Mouse (Mus musculus): Measurements from ENCODE around the gene Hoxa13.

Hoxa13 gene

DNA sequence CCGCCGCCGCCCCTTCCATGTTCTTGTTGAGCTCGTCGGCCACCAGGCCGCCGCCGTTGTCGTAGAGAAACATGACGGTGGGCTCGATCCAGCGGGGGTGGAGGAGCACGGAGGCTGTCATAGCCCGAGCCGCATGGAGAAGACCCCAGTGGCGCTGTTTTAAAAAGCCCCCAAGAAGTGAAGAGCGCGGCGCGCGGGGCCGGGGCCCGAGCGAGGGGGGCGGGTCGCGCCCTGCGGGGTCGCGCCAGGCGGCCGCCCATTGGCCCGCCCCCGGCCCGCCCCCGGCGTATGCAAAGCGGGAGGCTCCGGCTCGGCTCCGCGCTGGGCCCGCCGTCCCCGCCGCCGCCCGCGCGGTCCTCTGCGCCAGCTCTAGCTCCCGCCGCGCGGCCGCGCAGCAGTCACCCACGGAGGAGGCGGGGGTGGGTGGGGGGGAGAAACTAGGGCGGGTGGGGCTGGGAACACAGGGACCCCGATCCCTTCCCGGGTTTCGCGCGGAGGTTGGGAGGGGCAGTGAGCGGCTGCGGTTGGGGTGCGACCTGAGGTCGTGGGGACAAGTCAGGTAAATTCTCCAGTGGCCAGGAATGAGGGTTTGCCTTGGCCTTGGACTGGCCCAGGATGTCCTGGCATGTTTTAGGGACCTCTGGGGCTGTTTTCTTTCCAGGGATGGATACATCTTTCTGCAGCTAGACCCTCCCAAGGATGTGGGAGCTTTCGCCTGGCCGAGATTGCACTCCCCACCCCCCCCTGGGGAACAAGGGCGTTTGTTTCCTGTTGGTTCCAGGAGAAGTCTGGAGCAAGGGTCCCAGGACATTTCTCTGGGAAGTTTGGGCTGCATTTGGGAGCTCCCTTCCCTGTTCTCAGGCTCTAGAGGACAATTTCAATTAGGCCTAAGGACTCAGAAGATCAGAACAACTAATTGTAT is at the start of gene Hoxa13:
Gene Hoxa13, minus strand, starts transcription at position 227 of the 922 bp plus-strand sequence.
- no peak for DNase-seq

DNA sequence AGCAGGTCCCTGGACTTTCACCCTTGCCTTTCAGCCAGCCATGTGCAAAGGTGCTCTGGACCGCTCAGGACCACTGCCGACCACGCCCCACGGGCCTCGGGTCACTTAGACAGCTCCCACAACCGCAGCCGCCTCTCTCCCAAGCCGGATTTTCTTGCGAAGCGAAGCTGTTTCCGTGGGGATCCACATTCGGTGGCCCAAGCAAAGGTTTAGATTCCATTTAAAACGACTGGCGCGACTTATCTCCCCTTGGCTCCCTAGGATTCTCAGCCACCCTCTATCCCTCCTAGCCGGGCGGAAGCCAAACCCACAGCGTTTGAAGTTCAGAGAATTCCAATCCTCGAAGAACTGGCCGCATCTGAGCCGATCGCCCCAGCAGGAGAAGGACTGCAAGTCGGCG is 49.7 kb upstream of the Hoxa13 start:
- DNase-seq = peak; percentile 79

- DNase-seq = peak; percentile 77
Observed at GRCm38 (mm10) chr6:52309766-52310165, 49.1 kb upstream of the Hoxa13 start.

DNA sequence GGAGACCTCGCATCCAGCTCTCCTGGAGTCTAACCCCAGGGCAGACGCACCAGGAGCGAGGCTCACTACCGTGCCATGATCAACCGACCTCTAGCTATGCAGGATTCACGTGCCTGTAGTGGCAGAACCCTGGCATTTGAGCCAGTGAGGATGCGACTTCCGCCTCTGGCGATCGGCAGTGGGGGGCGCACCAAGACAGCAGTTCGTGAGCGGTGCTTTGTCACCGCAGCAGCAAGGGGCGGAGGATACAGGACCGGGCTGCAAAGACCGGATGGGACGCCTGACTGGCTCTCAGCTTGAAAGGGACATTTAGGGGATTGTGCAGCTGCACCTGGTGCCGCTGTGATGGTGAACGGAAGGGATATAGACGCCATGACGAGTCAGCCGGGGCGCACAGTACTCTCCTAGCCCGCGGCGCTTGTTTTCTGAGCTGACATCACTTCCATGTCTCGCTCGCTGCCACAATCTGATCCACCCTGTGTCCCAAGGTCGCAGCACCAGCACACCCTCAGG is 45.3 kb upstream of the Hoxa13 start:
- peak; percentile 77 for DNase-seq

GRCm38 (mm10) chr6:52303426-52303825 is 42.7 kb upstream of the Hoxa13 start:
- no peak for DNase-seq

DNA sequence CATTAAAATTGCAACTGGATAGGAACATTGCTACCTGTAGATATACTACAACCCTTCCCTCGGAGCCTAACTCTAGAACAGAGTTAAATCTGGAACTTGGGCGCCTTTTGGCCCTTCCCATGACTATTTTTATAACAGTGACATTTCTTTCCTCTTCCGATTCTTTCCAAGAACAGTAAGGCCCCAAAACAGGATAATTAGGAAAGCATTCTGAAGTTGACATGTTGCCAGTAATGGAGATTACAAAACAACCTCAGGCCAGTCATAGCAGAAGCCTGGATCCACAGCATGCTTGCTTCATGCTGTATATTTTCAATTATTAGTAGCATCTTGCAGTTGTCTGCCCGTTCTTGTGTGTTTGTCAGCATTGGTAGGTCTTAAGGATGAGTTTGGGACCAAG is 40.1 kb upstream of the Hoxa13 start:
- DNase-seq = no peak

GRCm38 (mm10) chr6:52298511-52298910 is 37.8 kb upstream of the Hoxa13 start:
- DNase-seq = peak; percentile 83

DNA sequence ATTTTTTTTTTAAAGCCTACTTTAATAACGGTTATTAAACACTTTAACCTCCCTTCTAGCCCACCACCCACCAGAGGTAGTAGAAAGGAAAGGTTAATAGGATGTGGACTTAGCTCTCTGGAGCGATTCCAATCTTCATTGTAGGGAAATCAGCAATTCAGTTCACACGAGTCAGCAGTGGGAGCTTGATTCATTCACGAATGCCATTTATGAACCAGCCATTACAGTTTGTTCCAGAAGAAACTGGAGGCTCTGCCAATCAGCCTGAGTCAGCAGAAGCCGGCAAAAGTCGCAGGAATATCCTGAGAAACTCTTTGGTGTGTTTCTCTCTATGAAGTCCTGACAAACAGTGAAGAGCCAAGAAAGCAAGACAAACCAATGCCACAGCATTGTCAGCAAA is 33.9 kb upstream of the Hoxa13 start:
- DNase-seq = peak; percentile 63

- no peak for DNase-seq
Observed at GRCm38 (mm10) chr6:52292328-52292727, 31.6 kb upstream of the Hoxa13 start.

- DNase-seq = no peak
Observed at GRCm38 (mm10) chr6:52291021-52291860, 30.6 kb upstream of the Hoxa13 start.

GRCm38 (mm10) chr6:52290186-52290585 is 29.5 kb upstream of the Hoxa13 start:
- DNase-seq = no peak

GRCm38 (mm10) chr6:52283896-52284295 is 23.2 kb upstream of the Hoxa13 start:
- no peak for DNase-seq

GRCm38 (mm10) chr6:52281084-52281483 is 20.4 kb upstream of the Hoxa13 start:
- no peak for DNase-seq

DNA sequence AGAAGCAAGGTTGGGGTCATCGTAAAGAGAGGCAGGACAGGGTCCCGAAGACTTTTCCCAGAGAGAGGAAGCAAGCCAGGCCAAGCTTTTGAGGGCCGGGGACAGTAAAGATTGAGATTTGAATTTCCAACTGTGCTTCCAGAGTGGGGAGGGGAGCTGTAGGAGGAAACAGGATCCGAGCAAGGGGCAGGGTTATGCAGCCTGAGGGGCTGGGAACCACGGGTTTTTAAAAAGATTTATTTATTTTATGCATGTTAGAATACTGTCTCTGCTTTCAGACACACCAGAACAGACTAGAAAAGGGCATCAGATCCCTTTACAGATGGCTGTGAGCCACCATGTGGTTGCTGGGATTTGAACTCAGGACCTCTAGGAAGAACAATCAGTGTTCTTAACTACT is 16.2 kb upstream of the Hoxa13 start:
- DNase-seq = no peak

DNA sequence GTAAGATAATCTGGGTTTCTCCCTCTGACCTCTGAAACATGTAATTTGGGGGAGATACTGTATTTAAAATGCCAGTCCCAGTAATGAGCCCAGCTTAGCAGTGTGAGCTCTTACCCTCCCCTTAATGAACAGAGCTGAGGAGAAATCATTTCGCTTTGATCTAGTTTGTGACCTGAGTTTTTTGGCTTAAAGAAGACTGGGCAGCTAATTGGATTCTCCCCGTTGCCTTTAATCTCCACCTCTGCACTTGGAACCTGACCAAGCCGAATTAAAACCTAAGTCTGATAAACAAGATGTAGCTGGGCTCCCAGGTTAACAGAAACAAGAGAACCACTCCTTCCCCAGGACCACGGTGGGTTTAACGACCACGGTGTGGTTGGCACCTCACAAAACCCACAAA is 15.7 kb upstream of the Hoxa13 start:
- no peak for DNase-seq

DNA sequence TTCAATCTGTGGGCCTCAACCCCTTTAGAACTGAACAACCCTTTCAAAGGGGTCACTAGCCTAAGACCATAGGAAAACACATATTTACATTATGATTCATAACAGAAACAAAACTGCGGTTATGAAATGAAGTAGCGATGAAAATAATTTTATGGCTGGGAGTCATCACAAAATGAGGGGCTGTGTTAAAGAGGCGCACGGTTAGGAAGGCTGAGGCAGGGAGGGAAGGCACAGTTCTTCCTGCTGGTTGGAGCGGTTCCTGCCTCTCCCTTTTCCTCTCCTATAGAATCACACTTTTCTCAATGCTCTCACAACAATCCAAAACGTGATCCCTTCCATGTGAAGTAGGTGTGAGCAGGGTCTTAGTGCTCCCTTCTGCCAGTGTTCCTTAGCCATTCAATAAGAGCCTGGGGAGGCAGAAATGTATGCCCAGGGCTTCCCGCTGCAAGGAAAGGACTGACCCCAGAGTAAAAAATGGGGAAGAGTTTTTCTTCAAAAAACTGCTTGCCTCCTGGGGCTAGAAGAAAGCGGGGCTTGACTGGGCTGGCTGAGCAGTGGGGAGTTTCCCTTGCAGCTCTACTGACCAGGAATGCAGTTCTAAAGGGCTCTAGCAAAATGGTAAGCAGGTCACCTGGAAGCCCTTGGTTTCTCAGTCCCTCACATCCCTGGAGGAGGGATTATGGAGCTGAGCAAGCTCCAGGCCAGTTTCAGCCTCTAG is 15.0 kb upstream of the Hoxa13 start:
- DNase-seq = no peak

DNA sequence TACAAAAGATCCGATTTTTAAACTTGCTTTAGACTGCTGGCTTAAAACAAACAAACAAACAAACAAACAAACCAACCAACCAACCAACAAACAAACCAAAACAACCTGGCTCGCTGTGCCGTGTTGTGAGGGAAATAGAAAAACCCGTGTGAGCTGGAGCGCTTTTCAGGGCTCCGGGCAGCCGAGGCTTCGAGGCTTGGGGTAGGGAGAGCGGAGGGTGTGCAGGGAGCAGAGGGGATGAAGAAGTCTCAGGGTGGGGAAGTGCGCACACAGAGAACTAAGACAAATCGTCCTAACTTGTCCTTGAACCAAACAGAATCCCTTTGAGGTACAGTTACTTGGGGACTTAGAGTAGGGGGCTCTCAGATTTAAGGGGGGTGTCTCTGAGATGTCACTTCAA is 13.9 kb upstream of the Hoxa13 start:
- DNase-seq = no peak

DNA sequence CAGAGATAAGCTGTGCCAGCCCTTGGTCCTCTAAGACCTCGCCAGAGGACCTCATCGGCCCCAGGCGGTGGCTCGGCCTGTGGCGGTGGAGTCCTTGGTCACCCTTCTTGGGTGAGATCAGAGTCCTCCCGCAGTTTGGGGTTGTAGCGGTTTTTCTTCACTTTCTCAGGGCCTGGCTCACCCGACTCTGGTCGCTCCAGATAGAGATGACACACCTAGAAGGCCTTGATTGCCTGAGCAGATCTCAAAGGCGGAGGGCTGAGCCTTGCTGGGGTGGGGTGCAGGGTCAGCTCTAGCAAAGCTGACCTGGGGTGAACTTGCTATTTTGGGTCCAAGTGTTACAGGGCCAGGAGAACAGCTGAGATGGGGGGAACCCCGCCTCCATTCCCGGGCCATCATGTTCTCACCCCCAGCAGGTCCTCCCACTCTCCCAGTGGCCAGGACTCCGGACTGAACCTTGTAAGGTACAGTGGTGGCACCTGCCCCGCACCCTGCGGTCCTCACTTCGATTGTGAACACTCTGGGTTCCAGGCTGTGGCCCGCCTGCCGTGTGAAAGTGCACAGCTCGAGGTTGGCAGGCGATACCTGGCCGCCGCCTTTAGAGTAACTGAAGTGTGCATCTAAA is 13.1 kb upstream of the Hoxa13 start:
- no peak for DNase-seq

- no peak for DNase-seq
Observed at GRCm38 (mm10) chr6:52272766-52273655, 12.3 kb upstream of the Hoxa13 start.

DNA sequence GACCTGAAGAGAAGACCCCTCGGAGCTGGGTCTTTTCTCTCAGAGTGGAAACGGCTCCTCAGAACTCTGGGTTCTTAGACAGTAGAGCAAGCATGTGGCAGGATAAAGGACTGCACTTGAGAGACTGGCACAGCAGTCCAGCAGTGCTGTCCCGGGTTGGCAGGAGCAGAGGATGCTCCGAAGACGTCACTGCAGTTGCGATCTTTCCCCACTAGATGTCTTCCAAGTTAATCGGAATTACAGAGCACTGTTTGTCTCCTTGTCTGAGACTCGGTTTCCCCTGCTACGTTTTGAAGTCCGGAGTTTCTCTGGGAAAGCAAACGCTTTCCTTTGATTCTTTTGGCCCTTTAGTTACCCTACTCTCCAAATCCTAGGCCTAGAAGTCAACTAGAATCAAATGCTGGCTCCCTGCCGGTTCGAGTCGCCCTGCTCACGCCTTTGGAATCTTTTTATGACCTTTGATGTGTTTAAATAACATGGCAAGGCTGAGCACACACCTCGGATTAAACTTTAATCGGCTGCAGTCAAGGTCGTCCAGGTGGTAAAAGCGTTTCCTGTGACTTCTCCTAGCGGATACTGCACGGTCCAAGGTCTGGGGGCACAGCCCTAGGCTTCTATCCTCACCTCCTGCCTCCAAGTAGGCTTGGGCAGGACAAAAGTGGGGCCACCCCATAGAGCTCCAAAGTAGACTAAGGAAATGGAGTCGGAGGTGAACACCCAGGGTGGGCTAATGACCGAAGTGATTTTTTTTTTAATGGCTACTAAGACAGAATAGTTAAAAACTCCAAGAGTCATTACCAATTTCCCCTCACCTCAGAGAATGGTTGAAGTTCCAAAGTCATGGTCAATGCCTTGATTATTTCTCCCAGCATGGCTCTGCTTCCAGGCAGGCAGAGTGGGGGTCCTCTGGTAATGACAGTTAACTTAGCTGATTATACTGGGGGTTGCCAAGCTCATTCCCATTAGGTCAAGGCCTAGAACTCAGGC is 10.1 kb upstream of the Hoxa13 start:
- peak; percentile 78 for DNase-seq
